Mouse (Mus musculus) 416B (cell line): ENCODE results near the gene Sox10.

Experiments used
- DNase-seq: peaks from one replicate; pipeline ENCODE4 v3.0.0; 2011; ENCODE audit warnings: low read depth

Sox10 gene

DNA sequence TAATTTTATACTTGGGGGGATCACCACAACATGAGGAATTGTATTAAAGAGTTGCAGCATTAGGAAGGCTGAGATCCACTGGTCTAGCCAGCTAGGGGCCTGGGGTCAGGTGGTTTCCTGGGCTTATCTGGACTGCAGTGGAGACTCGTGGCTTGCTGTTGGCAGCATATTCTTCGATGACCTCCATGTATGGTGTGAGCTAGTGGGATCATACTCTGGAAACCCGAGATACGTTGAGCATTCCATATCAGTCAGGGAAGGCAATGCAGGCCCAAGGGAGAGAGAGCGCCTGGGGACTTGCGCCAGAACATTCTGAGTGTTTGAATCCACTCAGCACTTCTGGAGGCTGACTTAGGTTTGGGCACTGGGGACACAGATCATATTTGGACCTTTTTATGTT is 41.3 kb downstream of the Sox10 start:
- no peak for DNase-seq

- no peak for DNase-seq
These were observed 42.5 kb downstream of the Sox10 start for GRCm38 (mm10) chr15:79122546-79122945.

DNA sequence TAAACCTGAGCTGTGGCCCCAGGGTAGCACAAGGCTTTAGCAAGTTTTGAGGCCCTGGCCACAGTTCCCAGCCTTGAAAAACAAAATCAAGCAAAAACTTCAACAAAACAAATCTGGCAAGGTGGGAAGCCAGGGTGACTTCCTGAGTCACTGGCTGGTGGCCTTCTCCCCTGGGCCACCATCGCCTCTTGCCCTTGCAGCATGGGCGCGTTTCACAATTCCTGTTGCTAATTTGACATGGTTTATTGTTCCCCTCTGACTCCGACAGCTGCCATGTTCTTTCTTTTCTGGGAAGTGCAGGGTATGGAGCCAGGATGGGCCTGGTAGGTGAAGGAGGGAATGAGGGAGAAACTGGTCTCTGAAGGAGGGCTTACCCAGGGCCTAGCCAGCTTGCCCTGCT is 42.9 kb downstream of the Sox10 start:
- DNase-seq = no peak

DNA sequence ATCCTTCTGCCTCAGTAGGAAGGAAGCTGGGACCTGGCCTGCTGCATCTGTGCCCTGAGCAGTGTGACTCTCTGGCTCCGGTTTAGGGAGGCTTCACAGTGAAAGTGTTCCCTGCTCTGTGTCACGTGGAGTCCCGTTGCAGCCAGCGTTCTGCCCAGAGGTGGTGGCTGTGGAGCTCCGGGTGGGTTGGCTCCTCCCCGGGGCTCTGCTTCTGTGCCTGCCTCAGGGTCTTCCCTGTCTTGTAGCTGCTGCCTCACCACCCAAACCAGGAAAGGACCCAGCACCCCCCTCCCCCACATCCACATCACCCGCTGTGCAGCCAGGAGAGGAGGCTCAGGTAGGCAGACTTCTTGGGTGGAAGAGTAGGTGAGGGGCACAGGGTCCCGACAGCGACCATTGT is 45.5 kb downstream of the Sox10 start:
- no peak for DNase-seq

DNA sequence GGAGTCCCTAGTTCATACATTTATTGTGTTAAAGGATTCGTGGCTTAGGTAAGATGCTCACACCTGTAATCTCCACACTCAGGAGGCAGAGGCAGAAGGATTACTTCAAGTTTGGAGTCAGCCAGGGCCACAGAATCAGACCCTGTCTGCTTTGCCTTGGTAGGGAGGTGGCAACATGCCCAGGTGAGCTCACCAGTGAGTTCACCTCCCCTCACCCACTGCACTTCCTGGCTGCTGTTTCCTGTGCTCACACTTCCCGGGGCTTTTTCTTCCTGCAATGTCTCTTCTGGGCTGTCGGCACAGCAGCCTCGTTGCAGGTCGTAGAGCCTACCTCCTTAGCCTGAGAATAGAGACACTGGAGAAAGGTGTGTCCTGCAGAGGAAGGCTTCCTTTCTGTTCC is 49.8 kb downstream of the Sox10 start:
- DNase-seq = no peak

DNA sequence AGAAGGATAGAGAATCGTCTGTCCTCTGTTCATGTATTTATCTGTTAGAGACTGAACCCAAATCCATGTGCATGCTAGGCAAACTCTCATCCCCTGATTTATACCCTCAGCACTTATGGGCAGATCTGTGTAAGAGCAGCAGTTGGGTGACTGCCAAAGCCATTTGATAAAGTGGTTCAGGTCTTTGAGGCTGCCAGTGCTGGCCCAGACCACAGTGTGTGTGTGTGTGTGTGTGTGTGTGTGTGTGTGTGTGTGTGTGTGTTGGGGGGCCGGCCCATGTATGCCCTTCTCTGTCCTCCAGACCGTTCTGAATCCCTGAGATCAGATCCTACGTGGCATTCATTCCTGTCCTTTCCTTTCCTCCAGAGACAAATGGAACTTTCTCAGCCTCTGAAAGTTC is 53.3 kb downstream of the Sox10 start:
- peak; percentile 40 for DNase-seq

- peak; percentile 36 for DNase-seq
These were observed 54.5 kb downstream of the Sox10 start for GRCm38 (mm10) chr15:79110528-79110927.

DNA sequence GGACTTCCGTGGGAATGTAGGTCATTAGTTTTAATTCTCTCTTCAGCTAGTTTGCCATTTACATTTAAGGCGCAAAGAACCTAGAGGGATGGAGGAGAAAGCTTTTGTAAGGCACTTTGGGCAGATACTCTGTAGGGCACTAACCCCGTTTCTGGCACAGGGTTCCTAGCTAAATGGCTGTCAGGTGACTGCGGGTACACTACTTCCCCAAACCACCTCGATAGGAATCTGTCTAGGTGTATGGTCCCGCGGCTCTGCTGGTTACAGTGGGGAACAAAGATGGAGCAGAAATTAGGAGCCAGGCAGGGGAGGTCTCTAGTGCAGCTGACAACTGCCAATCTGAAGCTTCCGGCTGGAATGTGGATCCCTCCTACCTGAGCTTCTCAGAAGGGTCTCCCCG is 55.0 kb downstream of the Sox10 start:
- DNase-seq = no peak

DNA sequence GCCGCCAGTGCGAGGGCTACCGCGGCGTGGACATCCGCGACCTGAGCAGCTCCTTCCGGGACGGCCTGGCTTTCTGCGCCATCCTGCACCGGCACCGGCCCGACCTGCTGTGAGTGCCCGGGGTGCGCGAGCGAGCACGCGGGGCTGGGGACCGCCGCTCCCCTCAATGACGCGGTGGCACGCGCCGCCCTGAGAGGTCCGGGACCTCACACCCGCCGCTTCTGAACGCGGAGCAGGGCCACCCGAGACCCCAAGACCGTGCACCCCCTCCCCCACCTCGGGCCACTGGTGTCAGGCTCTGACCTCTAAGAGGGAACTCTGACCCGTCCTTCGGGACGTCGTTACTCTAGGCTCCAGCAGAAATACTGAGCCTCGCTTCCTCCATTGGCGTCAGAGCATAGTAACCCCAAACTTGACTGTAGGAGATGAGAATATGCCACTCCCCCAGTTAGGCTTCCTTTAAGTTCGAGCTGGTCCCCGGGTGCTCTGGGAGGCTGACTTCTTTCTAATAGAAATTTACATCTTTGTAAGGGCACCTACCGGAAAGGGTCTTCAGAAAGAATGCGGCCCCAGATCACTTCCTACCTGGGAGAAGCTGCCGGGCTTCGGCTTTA is 55.6 kb downstream of the Sox10 start:
- peak; percentile 57 for DNase-seq

GRCm38 (mm10) chr15:79108421-79109320 is 56.4 kb downstream of the Sox10 start, which contains the start of gene Micall1:
Gene Micall1 (plus strand): TSS chr15:79108898.
- DNase-seq = peak; percentile 51

- DNase-seq = peak; percentile 51
These were observed 57.1 kb downstream of the Sox10 start for GRCm38 (mm10) chr15:79107966-79108365.

GRCm38 (mm10) chr15:79105804-79106203 is 59.2 kb downstream of the Sox10 start:
- DNase-seq = no peak
